Mouse (Mus musculus) large intestine, adult 2 months (tissue): ENCODE data around the gene B4galnt3. TPM values are rescaled to one million over a fixed set of nuclear protein-coding genes. Genes with fewer than 3 reads are reported as not detected.

ENCODE experiments used
- DNase-seq: peaks from one replicate; pipeline ENCODE4 v3.0.0-alpha.2; 2012; ENCODE audit warnings: low read depth, low spot score
- WGBS: fragments of 180-500 bp; shearing (Covaris S2); methylation state at CpG from one replicate; pipeline ENCODE4 v1.1.7; 2018; 5-methylcytosine and 5-hydroxymethylcytosine counted together
- polyA plus RNA-seq: library from polyadenylated mRNA; depleted of rRNA; stranded (reverse); fragments of >200 nt; gene quantifications from 2 replicates; pipeline ENCODE4 v1.2.3, GENCODE M21; 2012; rRNA removed

Gene B4galnt3
- polyA plus RNA-seq, 1 experiment = 7.6 TPM

- no peak for DNase-seq
- 79% methylated on average over 4 of the region's 4 CpGs for WGBS
These were observed 129.6 kb downstream of the B4galnt3 start for GRCm38 (mm10) chr6:120164765-120165164.

GRCm38 (mm10) chr6:120162928-120163327 is 131.4 kb downstream of the B4galnt3 start:
- WGBS = 42% methylated on average over 6 of the region's 6 CpGs

GRCm38 (mm10) chr6:120159133-120159901 is 135.0 kb downstream of the B4galnt3 start:
- WGBS = 39% methylated on average over 9 of the region's 9 CpGs
- DNase-seq = no peak

More at GRCm38 (mm10) chr6:120162928-120163327, 131.4 kb downstream of the B4galnt3 start:
- DNase-seq = no peak

GRCm38 (mm10) chr6:120157479-120157878 is 136.9 kb downstream of the B4galnt3 start:
- 83% methylated on average over 6 of the region's 6 CpGs for WGBS

GRCm38 (mm10) chr6:120155510-120155909 is 138.8 kb downstream of the B4galnt3 start:
- 65% methylated on average over 4 of the region's 4 CpGs for WGBS
- no peak for DNase-seq

More at GRCm38 (mm10) chr6:120157479-120157878, 136.9 kb downstream of the B4galnt3 start:
- no peak for DNase-seq

GRCm38 (mm10) chr6:120154526-120155309 is 139.6 kb downstream of the B4galnt3 start:
- no peak for DNase-seq
- 65% methylated on average over 5 of the region's 5 CpGs for WGBS

Other genes starting within 250 kb of the B4galnt3 start
- gene Ninj2, start 201.2 kb downstream of the B4galnt3 start, polyA plus RNA-seq = 0.34 TPM in 1 of 2 replicates, not detected in the other
- gene D330020A13Rik, start 195 bp downstream of the B4galnt3 start, polyA plus RNA-seq = not detected in 2 replicates
- 2.1 and 4.0 TPM in 2 replicates for gene Kdm5a, start 69.6 kb upstream of the B4galnt3 start, polyA plus RNA-seq
- 2.4 and 3.2 TPM in 2 replicates for gene Ccdc77, start 69.8 kb upstream of the B4galnt3 start, polyA plus RNA-seq
- gene Il17ra, start 168.7 kb upstream of the B4galnt3 start, polyA plus RNA-seq = 16.0 and 25.0 TPM in 2 replicates
- gene Tmem121b, start 199.2 kb upstream of the B4galnt3 start, polyA plus RNA-seq = 0.04 and 0.08 TPM in 2 replicates
- 17.4 and 19.0 TPM in 2 replicates for gene Hdhd5, start 236.8 kb upstream of the B4galnt3 start, polyA plus RNA-seq